Mouse (Mus musculus) myocyte (in vitro differentiated cells): ENCODE measurements around the gene Srpr.

Experiments
- MYOG ChIP-seq, 3 experiments: IDR thresholded peaks; one replicate each; pipeline ENCODE4 v1.6.1; 2011; ENCODE audit warnings: control low read depth in 2 of 3, low read depth in 2 of 3, mild to moderate bottlenecking in 2 of 3; ENCODE audit not compliant: insufficient read length in 2 of 3, control insufficient read depth in 1 of 3, insufficient read depth in 1 of 3
- POLR2A ChIP-seq: IDR thresholded peaks from one replicate; pipeline ENCODE4 v1.6.1; 2011; ENCODE audit warnings: low read depth, mild to moderate bottlenecking, control low read depth, moderate library complexity; ENCODE audit not compliant: insufficient read length
- USF1 ChIP-seq: IDR thresholded peaks from one replicate; pipeline ENCODE4 v1.6.1; 2011; ENCODE audit warnings: low read depth, mild to moderate bottlenecking, control low read depth, moderate library complexity

GRCm38 (mm10) chr9:35217963-35218362 lies 18.0 kb downstream of the Srpr start:
- TF ChIP-seq USF1 (no peak), POLR2A (no peak), MYOG (IDR thresholded peaks at IDR 0.05; ENCODE audit: control insufficient read depth in 1 of 3, insufficient read depth in 1 of 3, insufficient read length in 2 of 3, low read depth in 2 of 3) (no peak)
